Mouse (Mus musculus): ENCODE data around the gene Klhdc4. TPM values are rescaled to one million over a fixed set of nuclear protein-coding genes. Genes with fewer than 3 reads are reported as not detected.

The Klhdc4 gene
- polyA plus RNA-seq, 1 experiment from 2014 or later: 51.5 TPM

DNA sequence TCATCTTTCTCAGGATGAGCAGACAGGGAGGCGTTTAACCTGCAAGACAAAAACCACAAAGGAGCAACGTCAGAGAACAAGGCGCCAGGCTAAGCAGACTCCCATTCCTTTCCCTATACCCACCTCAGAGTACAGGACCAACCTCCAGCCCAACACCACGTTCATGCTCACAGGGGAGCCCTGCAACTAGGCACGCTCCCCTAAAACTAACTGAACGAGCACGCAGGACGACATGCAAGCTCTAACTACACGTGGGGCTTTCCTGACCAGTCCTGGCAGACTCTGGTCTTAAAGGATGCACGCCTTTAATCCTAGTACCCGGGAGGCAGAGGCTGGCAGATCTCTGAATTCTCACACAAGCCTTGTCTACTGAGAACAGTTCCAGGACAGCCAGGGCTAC lies 8.0 kb downstream of the Klhdc4 start:
- no peaks in the 10 kb centered on the region for H3K27me3 ChIP-seq (replicated peaks; ENCODE audit: control insufficient read depth, insufficient read depth, low read length)
- 92% methylated on average over 11 of the region's 11 CpGs for WGBS
- ATAC-seq: no peak
- no peaks in the 10 kb centered on the region for H3K4me1 ChIP-seq (replicated peaks; ENCODE audit: control insufficient read depth, insufficient read depth, low read length)
- no peak overlapping the region for H3K9ac ChIP-seq (replicated peaks; ENCODE audit: low read depth, low read length)
- H3K9me3 ChIP-seq (ENCODE audit: control insufficient read depth, low read length): no peaks in the 10 kb centered on the region
- H3K36me3 ChIP-seq (ENCODE audit: control insufficient read depth, insufficient read depth): peaks cover 11% of the 10 kb centered on the region; the same call in 1 of the 2 replicates
- H3K4me3 ChIP-seq (replicated peaks; ENCODE audit: low read length): no peak overlapping the region
- H3K27ac ChIP-seq (ENCODE audit: low read length): no peak overlapping the region
- no peak overlapping the region for H3K4me2 ChIP-seq (ENCODE audit: low read length)

GRCm38 (mm10) chr8:121820840-121821239 lies 8.5 kb downstream of the Klhdc4 start:
- H3K27me3 ChIP-seq (replicated peaks; ENCODE audit: control insufficient read depth, insufficient read depth, low read length): no peaks in the 10 kb centered on the region
- ATAC-seq: no peak
- H3K36me3 ChIP-seq (ENCODE audit: control insufficient read depth, insufficient read depth): peaks cover 11% of the 10 kb centered on the region; the same call in 1 of the 2 replicates
- H3K4me1 ChIP-seq (replicated peaks; ENCODE audit: control insufficient read depth, insufficient read depth, low read length): no peaks in the 10 kb centered on the region
- no peaks in the 10 kb centered on the region for H3K9me3 ChIP-seq (ENCODE audit: control insufficient read depth, low read length)
- H3K4me2 ChIP-seq (ENCODE audit: low read length): no peak overlapping the region
- WGBS: 93% methylated on average over 6 of the region's 6 CpGs
- H3K4me3 ChIP-seq (replicated peaks; ENCODE audit: low read length): no peak overlapping the region
- no peak overlapping the region for H3K9ac ChIP-seq (replicated peaks; ENCODE audit: low read depth, low read length)
- H3K27ac ChIP-seq (ENCODE audit: low read length): no peak overlapping the region

GRCm38 (mm10) chr8:121818226-121818625 lies 11.1 kb downstream of the Klhdc4 start:
- Histone ChIP-seq H3K4me3 (replicated peaks; ENCODE audit: low read length) (no peak overlapping the region), H3K4me2 (ENCODE audit: low read length) (no peak overlapping the region), H3K27ac (ENCODE audit: low read length) (no peak overlapping the region), H3K9me3 (ENCODE audit: control insufficient read depth, low read length) (no peaks in the 10 kb centered on the region), H3K27me3 (replicated peaks; ENCODE audit: control insufficient read depth, insufficient read depth, low read length) (no peaks in the 10 kb centered on the region), H3K9ac (replicated peaks; ENCODE audit: low read depth, low read length) (no peak overlapping the region), H3K36me3 (ENCODE audit: control insufficient read depth, insufficient read depth) (peaks cover 14% of the 10 kb centered on the region; the same call in 1 of the 2 replicates), H3K4me1 (replicated peaks; ENCODE audit: control insufficient read depth, insufficient read depth, low read length) (no peaks in the 10 kb centered on the region)
- no peak for ATAC-seq
- 75% methylated on average over 7 of the region's 7 CpGs for WGBS

- peaks cover 9% of the 10 kb centered on the region for H3K36me3 ChIP-seq (ENCODE audit: control insufficient read depth, insufficient read depth)
- 91% methylated on average over 12 of the region's 12 CpGs for WGBS
- H3K27ac ChIP-seq (ENCODE audit: low read length): no peak overlapping the region
- H3K4me3 ChIP-seq (replicated peaks; ENCODE audit: low read length): no peak overlapping the region
- no peak overlapping the region for H3K9ac ChIP-seq (replicated peaks; ENCODE audit: low read depth, low read length)
- no peak for ATAC-seq
- no peak overlapping the region for H3K4me2 ChIP-seq (ENCODE audit: low read length)
- no peaks in the 10 kb centered on the region for H3K4me1 ChIP-seq (replicated peaks; ENCODE audit: control insufficient read depth, insufficient read depth, low read length)
- H3K27me3 ChIP-seq (replicated peaks; ENCODE audit: control insufficient read depth, insufficient read depth, low read length): no peaks in the 10 kb centered on the region
- no peaks in the 10 kb centered on the region for H3K9me3 ChIP-seq (ENCODE audit: control insufficient read depth, low read length)
Observed at GRCm38 (mm10) chr8:121811931-121812570, 17.3 kb downstream of the Klhdc4 start.

- Histone ChIP-seq H3K9me3 (ENCODE audit: control insufficient read depth, low read length) (no peaks in the 10 kb centered on the region), H3K4me2 (ENCODE audit: low read length) (no peak overlapping the region), H3K9ac (replicated peaks; ENCODE audit: low read depth, low read length) (no peak overlapping the region), H3K27me3 (replicated peaks; ENCODE audit: control insufficient read depth, insufficient read depth, low read length) (no peaks in the 10 kb centered on the region), H3K4me1 (replicated peaks; ENCODE audit: control insufficient read depth, insufficient read depth, low read length) (no peaks in the 10 kb centered on the region), H3K4me3 (replicated peaks; ENCODE audit: low read length) (no peak overlapping the region), H3K27ac (ENCODE audit: low read length) (no peak overlapping the region), H3K36me3 (ENCODE audit: control insufficient read depth, insufficient read depth) (peaks cover 9% of the 10 kb centered on the region)
- WGBS: 95% methylated on average over 3 of the region's 3 CpGs
- ATAC-seq: no peak
Observed at GRCm38 (mm10) chr8:121811502-121811901, 17.9 kb downstream of the Klhdc4 start.

- ATAC-seq: no peak
- Histone ChIP-seq H3K4me3 (replicated peaks; ENCODE audit: low read length) (no peak overlapping the region), H3K27ac (ENCODE audit: low read length) (no peak overlapping the region), H3K4me2 (ENCODE audit: low read length) (no peak overlapping the region), H3K4me1 (replicated peaks; ENCODE audit: control insufficient read depth, insufficient read depth, low read length) (no peaks in the 10 kb centered on the region), H3K36me3 (ENCODE audit: control insufficient read depth, insufficient read depth) (peaks cover 20% of the 10 kb centered on the region), H3K9ac (replicated peaks; ENCODE audit: low read depth, low read length) (no peak overlapping the region), H3K9me3 (ENCODE audit: control insufficient read depth, low read length) (no peaks in the 10 kb centered on the region), H3K27me3 (replicated peaks; ENCODE audit: control insufficient read depth, insufficient read depth, low read length) (no peaks in the 10 kb centered on the region)
- 91% methylated on average over 11 of the region's 11 CpGs for WGBS
Observed at GRCm38 (mm10) chr8:121809524-121810155, 19.7 kb downstream of the Klhdc4 start.

- Histone ChIP-seq H3K9ac (replicated peaks; ENCODE audit: low read depth, low read length) (no peak overlapping the region), H3K36me3 (ENCODE audit: control insufficient read depth, insufficient read depth) (peaks cover 22% of the 10 kb centered on the region), H3K4me3 (replicated peaks; ENCODE audit: low read length) (no peak overlapping the region), H3K27me3 (replicated peaks; ENCODE audit: control insufficient read depth, insufficient read depth, low read length) (no peaks in the 10 kb centered on the region), H3K9me3 (ENCODE audit: control insufficient read depth, low read length) (no peaks in the 10 kb centered on the region), H3K4me2 (ENCODE audit: low read length) (no peak overlapping the region), H3K4me1 (replicated peaks; ENCODE audit: control insufficient read depth, insufficient read depth, low read length) (no peaks in the 10 kb centered on the region), H3K27ac (ENCODE audit: low read length) (no peak overlapping the region)
- 77% methylated on average over 11 of the region's 11 CpGs for WGBS
- no peak for ATAC-seq
Observed at GRCm38 (mm10) chr8:121808032-121808431, 21.3 kb downstream of the Klhdc4 start.

DNA sequence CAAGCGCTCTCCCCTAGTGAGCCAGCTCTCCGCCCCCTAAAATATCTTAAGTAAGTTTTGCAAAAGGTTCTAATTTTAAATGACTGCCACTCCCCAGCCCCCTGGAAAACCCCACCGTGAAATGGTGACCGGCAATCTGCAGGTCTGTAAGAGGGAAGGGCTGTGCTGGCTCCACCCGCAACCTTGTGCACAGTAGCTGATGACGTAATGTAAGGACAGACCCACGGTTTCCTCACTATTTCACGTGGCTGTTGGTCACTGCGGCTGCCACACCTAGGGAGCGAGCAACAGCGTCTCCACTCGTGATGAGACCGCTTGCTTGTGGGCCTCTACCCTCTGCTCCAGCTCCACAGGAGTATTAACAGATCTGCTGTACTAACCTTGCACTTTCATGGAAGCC lies 23.2 kb downstream of the Klhdc4 start:
- no peak overlapping the region for H3K9ac ChIP-seq (replicated peaks; ENCODE audit: low read depth, low read length)
- H3K27ac ChIP-seq (ENCODE audit: low read length): no peak overlapping the region
- WGBS: 95% methylated on average over 13 of the region's 13 CpGs
- H3K9me3 ChIP-seq (ENCODE audit: control insufficient read depth, low read length): no peaks in the 10 kb centered on the region
- no peak overlapping the region for H3K4me2 ChIP-seq (ENCODE audit: low read length)
- no peak overlapping the region for H3K4me3 ChIP-seq (replicated peaks; ENCODE audit: low read length)
- no peak for ATAC-seq
- H3K36me3 ChIP-seq (ENCODE audit: control insufficient read depth, insufficient read depth): peaks cover 18% of the 10 kb centered on the region
- no peaks in the 10 kb centered on the region for H3K4me1 ChIP-seq (replicated peaks; ENCODE audit: control insufficient read depth, insufficient read depth, low read length)
- no peaks in the 10 kb centered on the region for H3K27me3 ChIP-seq (replicated peaks; ENCODE audit: control insufficient read depth, insufficient read depth, low read length)

- Histone ChIP-seq H3K4me3 (replicated peaks; ENCODE audit: low read length) (no peak overlapping the region), H3K9me3 (ENCODE audit: control insufficient read depth, low read length) (no peaks in the 10 kb centered on the region), H3K9ac (replicated peaks; ENCODE audit: low read depth, low read length) (no peak overlapping the region), H3K4me1 (replicated peaks; ENCODE audit: control insufficient read depth, insufficient read depth, low read length) (no peaks in the 10 kb centered on the region), H3K4me2 (ENCODE audit: low read length) (no peak overlapping the region), H3K27ac (ENCODE audit: low read length) (no peak overlapping the region), H3K36me3 (ENCODE audit: control insufficient read depth, insufficient read depth) (peaks cover 18% of the 10 kb centered on the region), H3K27me3 (replicated peaks; ENCODE audit: control insufficient read depth, insufficient read depth, low read length) (no peaks in the 10 kb centered on the region)
- WGBS: 94% methylated on average over 5 of the region's 5 CpGs
- no peak for ATAC-seq
Observed at GRCm38 (mm10) chr8:121804829-121805228, 24.5 kb downstream of the Klhdc4 start.
